Mouse (Mus musculus): ENCODE results near the gene Crabp1. TPM values are rescaled to one million over a fixed set of nuclear protein-coding genes. Genes with fewer than 3 reads are reported as not detected.
A peak's percentile ranks its signal among the peaks of the same experiment; 100 is the strongest.

The Crabp1 gene
- total RNA-seq, 2 experiments from 2014 or later: not detected

DNA sequence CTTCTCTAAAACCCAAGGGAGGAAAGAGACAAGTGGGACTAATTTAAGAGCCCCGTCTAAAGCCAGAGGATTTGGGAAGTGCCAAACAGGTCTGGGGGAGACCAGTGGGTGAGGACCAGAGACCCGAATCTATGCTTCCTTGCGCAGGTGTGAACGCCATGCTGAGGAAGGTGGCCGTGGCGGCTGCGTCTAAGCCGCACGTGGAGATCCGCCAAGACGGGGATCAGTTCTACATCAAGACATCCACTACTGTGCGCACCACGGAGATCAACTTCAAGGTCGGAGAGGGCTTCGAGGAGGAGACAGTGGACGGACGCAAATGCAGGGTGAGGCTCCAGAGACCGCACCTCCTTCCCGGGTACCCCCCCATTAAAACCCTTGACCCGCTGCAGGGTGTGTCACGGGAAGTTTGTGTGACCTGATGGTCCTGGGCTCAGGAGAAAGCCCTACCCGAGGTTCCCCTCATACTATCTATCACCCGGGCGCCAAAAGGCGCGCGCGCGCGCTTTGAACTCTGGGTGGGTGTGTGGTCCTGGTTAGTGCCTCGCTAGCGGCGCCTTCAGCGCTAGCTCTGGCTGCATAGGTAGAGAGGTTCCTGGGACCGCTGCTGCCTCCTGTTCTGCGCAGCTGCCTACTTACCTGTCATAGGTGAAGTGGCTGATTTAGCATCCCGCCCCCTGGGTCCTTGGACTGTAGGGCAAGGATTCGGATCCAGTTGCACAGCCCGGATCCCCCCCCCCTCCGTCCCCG is 963 bp downstream of the Crabp1 start:
- no peak for DNase-seq
- intact Hi-C loops (cut with DNase I): no loop called here

- intact Hi-C loops (cut with DNase I): no loop called here
- DNase-seq: no peak
Measured at GRCm38 (mm10) chr9:54770140-54770780, 5.7 kb downstream of the Crabp1 start.

DNA sequence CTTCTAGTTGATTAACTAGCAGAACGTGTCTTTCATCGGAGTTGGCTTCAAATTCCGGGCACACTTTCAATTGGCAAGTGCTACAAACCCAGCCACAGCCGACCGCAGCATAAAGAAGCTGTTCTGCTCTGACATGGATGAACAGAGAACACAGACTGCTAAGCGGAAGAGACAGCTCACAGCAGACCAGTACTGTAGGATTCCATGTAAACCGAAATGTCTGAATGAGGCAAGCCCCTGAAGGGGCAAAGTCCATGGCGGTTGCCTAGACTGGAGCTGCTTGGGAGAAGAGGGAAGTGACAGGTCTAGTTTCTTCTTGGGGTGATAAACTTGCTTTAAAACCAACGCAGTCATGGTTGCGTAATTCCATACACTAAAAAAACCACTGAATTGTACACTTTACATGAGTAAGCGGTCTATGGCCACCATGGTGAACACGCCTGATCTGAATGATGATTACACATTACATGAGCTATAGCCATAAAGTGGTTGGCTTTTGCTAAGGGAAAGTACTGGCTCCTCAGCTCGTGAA is 12.0 kb downstream of the Crabp1 start:
- DNase-seq: no peak
- intact Hi-C loops (cut with DNase I): no loop called here

GRCm38 (mm10) chr9:54779280-54779679 is 14.7 kb downstream of the Crabp1 start:
- intact Hi-C loops (cut with DNase I): no loop called here
- DNase-seq: no peak

DNA sequence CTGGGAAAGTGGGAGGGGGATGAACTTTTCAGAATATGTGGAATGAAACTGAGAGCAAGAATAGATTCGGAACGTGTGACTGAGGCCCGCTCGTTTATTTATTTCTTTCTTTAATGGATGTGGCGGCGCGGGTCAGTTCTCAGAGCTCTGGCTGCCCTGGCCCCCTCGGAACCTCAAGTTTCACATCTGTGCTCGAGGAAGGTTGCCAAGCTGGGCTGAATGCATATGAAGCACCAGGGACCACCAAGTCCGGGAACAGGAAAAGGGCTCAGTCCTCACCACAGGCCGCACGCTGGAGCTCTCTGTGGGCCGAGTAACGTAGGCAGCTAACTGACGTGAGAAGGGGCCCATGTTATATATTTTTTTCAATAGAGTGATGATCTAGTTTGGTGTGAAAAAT is 18.0 kb downstream of the Crabp1 start:
- no peak for DNase-seq
- intact Hi-C loops (cut with DNase I): no loop called here

DNA sequence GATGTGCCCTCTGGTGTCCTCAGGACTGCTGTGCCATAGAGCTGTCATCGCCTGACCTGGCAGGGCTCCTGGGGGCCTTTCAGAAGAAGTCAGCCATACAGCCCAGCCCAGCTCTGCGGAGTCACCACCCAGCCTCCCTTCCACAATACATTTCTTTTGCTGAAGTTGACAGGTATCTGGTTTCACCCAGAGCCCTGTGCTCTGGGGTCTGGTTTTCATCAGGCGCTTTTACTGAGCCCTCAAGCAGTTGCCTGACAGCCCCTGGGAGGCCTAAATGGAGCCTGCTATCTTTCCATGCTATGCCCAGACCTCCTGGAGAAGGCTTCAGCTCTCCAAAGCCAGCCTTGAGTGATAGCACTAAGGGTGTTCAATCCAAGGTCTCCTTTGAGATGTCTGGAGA is 19.5 kb downstream of the Crabp1 start:
- DNase-seq: no peak
- intact Hi-C loops (cut with DNase I): no loop called here

GRCm38 (mm10) chr9:54785215-54785614 is 20.7 kb downstream of the Crabp1 start:
- DNase-seq: no peak
- intact Hi-C loops (cut with DNase I): no loop called here

DNA sequence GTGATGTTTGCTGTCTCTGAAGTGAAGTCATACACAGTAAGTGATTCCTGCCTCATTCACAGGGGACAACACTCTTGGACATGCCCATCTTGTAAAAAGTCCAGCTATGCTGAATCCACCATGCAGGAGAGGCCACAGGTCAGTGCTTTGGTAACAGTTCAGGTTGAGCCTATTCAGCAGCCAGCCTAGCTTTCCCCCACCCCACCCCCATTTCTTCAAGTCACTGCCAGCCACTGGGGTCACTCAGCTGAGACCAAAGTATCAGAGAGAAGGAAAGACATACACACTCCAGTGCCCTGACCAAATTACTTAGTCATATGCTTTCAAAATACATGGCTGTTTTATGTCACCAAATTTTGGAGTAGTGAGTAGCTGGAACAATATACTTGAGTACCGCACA is 21.5 kb downstream of the Crabp1 start:
- intact Hi-C loops (cut with DNase I): no loop called here
- no peak for DNase-seq

DNA sequence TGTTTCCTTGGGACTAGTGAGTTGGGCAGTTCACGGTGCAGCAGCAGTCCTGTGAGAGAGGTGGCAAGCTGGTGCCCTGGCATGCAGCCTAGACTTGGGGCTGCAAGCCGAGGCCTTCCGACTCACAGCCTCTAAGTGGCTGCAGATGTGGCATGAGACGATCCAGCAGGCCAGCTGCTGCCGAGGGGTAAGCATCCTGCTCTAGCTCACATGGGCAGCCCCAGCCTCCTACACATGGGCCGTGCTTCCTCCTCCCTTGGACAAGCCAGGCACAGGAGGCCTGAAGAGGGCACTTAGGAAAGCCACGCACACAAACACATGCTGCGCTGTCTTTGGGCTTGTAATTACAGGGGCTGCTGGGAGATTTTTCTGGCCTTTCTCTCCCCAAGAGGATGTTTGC is 23.2 kb downstream of the Crabp1 start:
- peak; percentile 13 to 33 for DNase-seq
- intact Hi-C loops (cut with DNase I): no loop called here

GRCm38 (mm10) chr9:54790271-54790670 is 25.7 kb downstream of the Crabp1 start:
- intact Hi-C loops (cut with DNase I): no loop called here

DNA sequence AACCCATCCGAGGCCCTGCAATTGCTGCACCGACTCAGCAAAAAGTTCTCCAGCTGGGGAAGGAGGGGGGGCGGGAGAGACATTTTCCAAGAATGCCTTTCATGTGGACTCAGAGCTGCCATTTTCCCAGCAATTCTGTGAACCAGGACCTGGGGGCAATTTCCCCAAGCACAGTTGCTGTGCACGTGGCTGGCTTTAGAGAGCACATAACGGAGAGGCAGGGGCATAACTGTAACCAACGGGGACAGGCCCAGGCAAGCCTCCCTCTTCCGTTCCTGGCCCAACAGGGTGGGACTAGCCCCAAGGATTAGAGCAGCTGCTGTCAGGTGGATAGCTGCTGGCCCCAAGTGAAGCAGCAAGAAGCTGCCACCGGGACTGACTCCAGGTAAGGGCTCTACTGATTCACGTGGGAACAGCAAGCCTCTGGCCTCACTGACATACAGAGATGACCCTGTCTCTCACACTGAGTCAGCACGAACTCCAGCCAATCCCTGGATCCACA is 37.0 kb downstream of the Crabp1 start:
- no peak for DNase-seq
- intact Hi-C loops (cut with DNase I): no loop called here

More at GRCm38 (mm10) chr9:54790271-54790670, 25.7 kb downstream of the Crabp1 start:
- DNase-seq: no peak

DNA sequence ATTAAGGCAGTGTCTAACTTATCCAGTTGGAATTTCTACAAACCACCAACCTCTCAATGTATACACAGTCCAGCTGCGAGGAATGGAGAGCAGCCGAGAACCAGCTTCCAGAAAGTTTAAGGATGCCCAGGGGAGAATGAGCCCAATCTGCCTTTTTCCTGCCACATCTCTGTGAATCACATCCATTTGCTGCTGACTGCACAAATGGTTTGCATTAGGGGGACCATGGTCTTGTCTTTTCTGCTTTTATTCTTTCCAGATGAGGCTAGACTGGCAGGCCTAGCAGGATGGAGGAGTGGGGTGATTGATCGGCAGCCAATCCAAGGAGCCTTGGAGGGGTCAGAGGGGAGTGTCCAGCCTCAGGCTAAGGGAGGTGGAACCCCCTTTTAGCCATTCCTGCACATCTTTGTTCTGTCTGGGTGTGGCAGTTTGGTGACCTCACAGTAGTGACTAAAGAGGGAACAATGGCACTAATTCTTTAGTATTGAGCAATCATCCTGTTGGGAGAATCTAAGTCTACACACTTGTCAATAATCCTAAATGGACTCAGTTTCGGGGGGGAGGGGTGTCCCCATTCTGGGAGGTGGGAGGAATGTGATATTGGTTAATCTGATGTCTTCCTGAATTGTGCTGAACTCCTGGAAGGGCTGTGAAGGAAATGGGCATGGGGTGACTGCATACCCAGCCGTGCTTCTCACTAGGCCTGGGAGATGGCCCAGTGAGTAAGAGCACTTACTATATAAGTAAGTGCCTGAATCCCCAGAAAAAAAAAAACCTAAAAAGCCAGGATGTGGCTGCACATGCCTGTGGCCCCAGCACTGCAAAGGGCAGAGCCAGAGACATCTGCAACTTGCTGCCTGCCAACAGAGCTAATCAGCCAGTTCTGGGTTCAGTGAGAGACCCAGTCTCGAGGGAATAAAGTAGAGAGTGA is 38.5 kb downstream of the Crabp1 start:
- DNase-seq: no peak

DNA sequence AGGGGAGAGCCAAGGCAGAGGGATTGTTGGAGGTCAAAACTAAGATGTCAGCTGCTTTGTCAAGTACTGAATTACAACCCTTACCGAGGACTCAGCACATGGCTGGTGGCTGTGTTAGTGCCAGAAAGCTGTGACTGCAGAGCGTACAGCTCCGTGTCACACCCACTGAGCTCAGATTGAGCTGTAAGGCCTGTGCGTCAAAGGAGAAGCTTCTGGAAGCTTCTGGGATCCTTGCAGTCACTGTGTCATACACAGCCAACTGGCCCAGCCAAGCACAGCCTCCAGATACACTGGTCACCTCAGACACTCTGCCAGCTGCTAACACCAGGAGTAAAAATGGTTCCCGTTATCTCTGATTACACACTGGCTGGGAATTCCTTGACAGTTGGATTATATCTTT is 39.8 kb downstream of the Crabp1 start:
- intact Hi-C loops (cut with DNase I): no loop called here
- peak; percentile 28 to 31 for DNase-seq

More for the DNA sequence above, 38.5 kb downstream of the Crabp1 start:
- intact Hi-C loops (cut with DNase I): no loop called here

GRCm38 (mm10) chr9:54807761-54808160 is 43.2 kb downstream of the Crabp1 start:
- intact Hi-C loops (cut with DNase I): no loop called here
- DNase-seq: no peak

- no peak for DNase-seq
- intact Hi-C loops (cut with DNase I): no loop called here
Measured at GRCm38 (mm10) chr9:54809953-54810352, 45.4 kb downstream of the Crabp1 start.

DNA sequence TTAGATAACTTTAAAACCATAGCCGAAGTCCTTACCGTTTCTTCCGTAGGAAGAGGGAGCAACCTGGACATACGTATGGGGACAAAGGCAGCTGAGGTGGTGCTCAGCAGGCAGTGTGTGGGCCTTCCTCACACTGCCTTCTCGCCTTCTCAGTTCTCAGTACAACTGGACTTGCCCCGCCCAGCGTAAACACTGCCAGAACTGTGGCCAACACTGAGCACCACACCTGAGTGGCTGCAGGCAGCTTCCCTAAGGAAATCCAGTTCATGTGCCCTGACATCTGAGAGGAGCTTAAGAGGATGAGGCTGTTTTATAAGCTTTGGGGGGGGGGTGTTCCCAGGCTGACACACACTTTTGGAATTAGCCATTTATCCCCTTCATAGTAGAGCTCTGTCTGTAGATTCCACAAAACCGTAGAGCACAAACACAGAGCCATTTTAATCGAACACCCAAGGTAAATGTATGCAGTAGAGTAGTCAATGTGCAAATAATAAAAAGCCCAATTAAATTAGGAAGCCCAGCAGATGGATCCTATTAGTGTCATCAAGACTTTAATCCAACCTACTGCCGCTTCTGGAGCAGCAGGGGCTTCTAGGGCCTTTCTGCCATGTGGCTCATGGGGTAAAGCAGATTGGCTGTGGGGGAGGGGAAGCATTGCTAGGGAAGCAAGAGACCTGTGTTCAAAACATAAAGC is 52.1 kb downstream of the Crabp1 start:
- intact Hi-C loops (cut with DNase I): no loop called here
- no peak for DNase-seq

DNA sequence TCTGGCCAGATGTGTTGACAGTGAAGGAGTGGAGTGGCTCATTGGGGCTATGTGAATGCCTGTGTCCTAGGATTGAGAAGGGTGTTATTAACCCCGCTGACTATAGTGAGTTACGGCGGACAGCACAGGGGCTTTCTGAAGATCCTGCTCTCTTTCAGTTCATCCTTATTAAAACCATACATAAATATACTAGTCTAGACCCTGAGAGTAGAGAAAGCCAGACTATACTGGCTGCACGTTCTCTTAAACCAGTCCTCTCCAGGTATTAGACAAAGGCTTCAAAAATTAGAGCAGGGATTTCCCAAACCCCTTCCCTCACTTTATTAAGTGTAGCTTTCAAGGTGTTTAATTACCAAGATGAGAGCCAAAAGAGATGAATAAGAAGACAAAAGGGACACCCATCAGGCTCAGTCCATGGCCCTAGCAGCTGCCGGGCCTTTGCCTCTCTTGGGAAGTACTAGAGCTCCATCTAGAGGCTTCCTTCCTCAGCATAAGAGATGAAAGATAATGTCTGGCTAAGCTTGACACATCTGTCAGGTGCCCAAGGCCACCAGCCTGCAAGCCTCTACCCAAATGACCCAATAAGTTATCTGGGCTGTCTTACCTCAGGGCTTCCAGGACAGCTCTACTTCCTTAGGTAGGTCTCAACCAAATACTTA is 57.0 kb downstream of the Crabp1 start:
- intact Hi-C loops (cut with DNase I): loop anchor here (1.0 to 10.0 kb wide), 2 partner anchors 85 to 207 kb away; no protein-coding TSS in a partner anchor

More for the DNA sequence above, 57.0 kb downstream of the Crabp1 start:
- peak; percentile 14 to 57 for DNase-seq

Data from heart, postnatal 14 days (tissue).